Mouse (Mus musculus) midbrain, embryonic 16.5 days (tissue): ENCODE measurements at regions not wholly inside any gene's neighbourhood (a gene's known extent, or its start where the extent isn't known, plus 50 kb on each side); places are given as distances from the start of the nearest gene placed in this dataset.
A peak's percentile ranks its signal among the peaks of the same experiment; 100 is the strongest.

Experiments
- ATAC-seq: fragments of 200-750 bp; cut with Nextera tagmentation; 2 replicates; pipeline ENCODE4 v1.8.0; 2017; ENCODE audit warnings: moderate TSS enrichment
- H3K27ac ChIP-seq: fragments of 300-500 bp; sonication (generic); 2 replicates; pipeline ENCODE4 v1.5.1; 2014; ENCODE audit warnings: mild to moderate bottlenecking, low read length, mixed read lengths
- H3K27me3 ChIP-seq: fragments of 300-500 bp; sonication (generic); 2 replicates; pipeline ENCODE4 v1.6.1; 2014; ENCODE audit warnings: low read depth, low read length, mixed read lengths; ENCODE audit not compliant: control insufficient read depth, insufficient read depth
- H3K36me3 ChIP-seq: fragments of 300-500 bp; sonication (generic); 2 replicates; pipeline ENCODE4 v1.6.1; 2014; ENCODE audit warnings: mild to moderate bottlenecking, low read length, moderate library complexity, mixed read lengths; ENCODE audit not compliant: control insufficient read depth, insufficient read depth
- H3K4me1 ChIP-seq: fragments of 300-500 bp; sonication (generic); 2 replicates; pipeline ENCODE4 v1.6.1; 2014; ENCODE audit warnings: mild to moderate bottlenecking, low read length, mixed read lengths; ENCODE audit not compliant: control insufficient read depth, insufficient read depth
- H3K4me2 ChIP-seq: fragments of 300-500 bp; sonication (generic); 2 replicates; pipeline ENCODE4 v1.6.1; 2014; ENCODE audit warnings: mild to moderate bottlenecking, low read length, mixed read lengths
- H3K4me3 ChIP-seq: fragments of 300-500 bp; sonication (generic); 2 replicates; pipeline ENCODE4 v1.5.1; 2014; ENCODE audit warnings: low read depth, mild to moderate bottlenecking, low read length, moderate library complexity, mixed read lengths
- H3K9ac ChIP-seq: fragments of 300-500 bp; sonication (generic); 2 replicates; pipeline ENCODE4 v1.6.1; 2014; ENCODE audit warnings: low read depth, low read length, mixed read lengths
- H3K9me3 ChIP-seq: fragments of 300-500 bp; sonication (generic); replicated peaks from 2 replicates; pipeline ENCODE4 v1.6.1; 2014; ENCODE audit warnings: mild to moderate bottlenecking, low read length, mixed read lengths; ENCODE audit not compliant: control insufficient read depth, poor library complexity, severe bottlenecking
- WGBS: fragments of 180-500 bp; shearing (Covaris S2); extraction: QIAGEN DNeasy Blood & Tissue Kit; methylation state at CpG from one replicate; pipeline ENCODE4 v1.1.7; 2014; 5-methylcytosine and 5-hydroxymethylcytosine counted together

DNA sequence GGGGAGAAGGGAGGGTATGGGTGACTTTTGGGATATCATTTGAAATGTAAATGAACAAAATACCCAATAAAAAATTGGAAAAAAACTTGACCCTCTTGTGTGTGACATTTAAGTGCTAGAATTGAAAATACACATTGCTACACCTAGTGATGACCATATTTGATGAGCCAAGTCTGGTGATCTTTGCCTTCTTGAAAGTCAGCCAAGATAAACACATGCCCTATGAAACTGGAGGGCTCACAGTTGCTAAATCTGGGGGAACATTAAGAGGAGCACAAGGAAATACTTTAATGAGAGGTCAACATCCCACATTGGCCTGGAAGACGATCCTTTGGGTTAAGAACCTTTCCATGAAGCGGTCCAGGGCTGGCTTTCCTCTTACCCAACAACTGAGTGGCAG, 112.8 kb downstream of the Gm9733 start:
- H3K9ac ChIP-seq = no peak overlapping the region
- 89% methylated on average over 2 of the region's 2 CpGs for WGBS
- no peaks in the 10 kb centered on the region for H3K9me3 ChIP-seq
- H3K27ac ChIP-seq = no peak overlapping the region
- H3K4me3 ChIP-seq = no peak overlapping the region
- H3K4me1 ChIP-seq = no peaks in the 10 kb centered on the region
- no peaks in the 10 kb centered on the region for H3K36me3 ChIP-seq
- H3K27me3 ChIP-seq = no peaks in the 10 kb centered on the region
- no peak overlapping the region for H3K4me2 ChIP-seq
- no peak for ATAC-seq

DNA sequence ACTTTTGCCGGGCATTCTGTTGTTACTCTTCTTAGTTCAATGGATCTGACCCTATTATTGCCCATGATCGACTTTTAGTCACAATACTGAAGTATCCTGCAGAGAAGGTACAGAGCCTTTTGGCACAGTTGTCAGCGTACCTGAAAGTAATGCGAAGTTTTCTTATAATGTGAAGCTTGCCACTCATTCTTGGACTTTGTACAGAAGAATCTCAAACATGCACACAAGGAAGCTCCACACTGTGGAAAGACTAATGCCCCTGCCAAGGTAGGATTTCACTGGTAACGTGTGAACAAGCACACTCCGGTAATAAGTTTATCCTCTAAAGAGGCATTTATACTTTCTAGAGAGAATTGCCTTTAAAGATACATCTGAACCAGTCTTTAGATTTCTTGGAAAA, 108.8 kb downstream of the Gm9733 start:
- Histone ChIP-seq H3K27me3 (no peaks in the 10 kb centered on the region), H3K9me3 (no peaks in the 10 kb centered on the region), H3K36me3 (no peaks in the 10 kb centered on the region), H3K27ac (no peak overlapping the region), H3K4me2 (no peak overlapping the region), H3K9ac (no peak overlapping the region), H3K4me3 (no peak overlapping the region), H3K4me1 (no peaks in the 10 kb centered on the region)
- no peak for ATAC-seq
- WGBS = 79% methylated on average over 6 of the region's 6 CpGs

DNA sequence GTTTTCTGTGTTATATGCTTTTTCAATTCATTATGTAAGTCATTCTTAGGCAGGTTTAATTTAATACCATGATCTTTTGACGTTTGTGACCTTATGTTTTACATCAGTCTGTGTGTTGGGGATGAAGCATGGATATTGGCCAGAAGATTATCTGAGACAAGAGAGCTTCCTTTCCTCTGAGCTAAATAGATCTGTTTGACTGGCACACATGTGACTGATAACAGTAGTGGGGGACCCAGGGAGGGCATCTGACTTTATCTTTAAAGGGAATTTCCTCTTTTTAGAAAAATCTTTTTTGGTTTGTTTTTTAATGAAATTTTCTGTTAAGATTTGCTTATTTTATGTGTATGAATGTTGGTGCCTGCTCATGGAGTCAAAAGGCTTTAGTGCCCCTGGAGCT, 107.7 kb downstream of the Gm9733 start:
- H3K9ac ChIP-seq = no peak overlapping the region
- H3K4me3 ChIP-seq = no peak overlapping the region
- H3K4me1 ChIP-seq = no peaks in the 10 kb centered on the region
- no peaks in the 10 kb centered on the region for H3K9me3 ChIP-seq
- H3K36me3 ChIP-seq = no peaks in the 10 kb centered on the region
- H3K27me3 ChIP-seq = no peaks in the 10 kb centered on the region
- no peak for ATAC-seq
- H3K27ac ChIP-seq = no peak overlapping the region
- no peak overlapping the region for H3K4me2 ChIP-seq
- 70% methylated on average over 1 of the region's 1 CpGs for WGBS

DNA sequence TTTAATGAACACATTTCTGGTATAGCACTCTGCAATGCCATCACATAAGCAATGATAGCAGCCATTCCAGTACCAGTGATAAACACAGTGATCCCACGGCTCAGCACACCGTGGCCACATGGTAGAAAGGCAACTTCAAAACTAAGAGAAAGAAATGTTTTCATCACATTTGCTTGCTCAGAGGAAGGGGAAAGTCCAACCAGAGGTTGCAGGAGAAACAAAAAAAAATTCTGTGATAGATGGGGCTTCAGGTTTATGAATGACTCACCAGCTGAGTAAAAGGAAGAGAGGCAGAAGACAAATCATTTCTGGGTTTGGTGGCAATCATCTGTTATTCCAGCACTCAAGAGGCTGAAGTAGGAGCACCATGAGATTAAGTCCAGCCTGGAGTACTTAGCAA, 103.5 kb downstream of the Gm9733 start:
- no peak overlapping the region for H3K9ac ChIP-seq
- no peak overlapping the region for H3K4me2 ChIP-seq
- no peaks in the 10 kb centered on the region for H3K27me3 ChIP-seq
- H3K9me3 ChIP-seq = no peaks in the 10 kb centered on the region
- no peak overlapping the region for H3K4me3 ChIP-seq
- no peaks in the 10 kb centered on the region for H3K4me1 ChIP-seq
- WGBS = 95% methylated on average over 2 of the region's 2 CpGs
- no peak for ATAC-seq
- no peak overlapping the region for H3K27ac ChIP-seq
- H3K36me3 ChIP-seq = no peaks in the 10 kb centered on the region

DNA sequence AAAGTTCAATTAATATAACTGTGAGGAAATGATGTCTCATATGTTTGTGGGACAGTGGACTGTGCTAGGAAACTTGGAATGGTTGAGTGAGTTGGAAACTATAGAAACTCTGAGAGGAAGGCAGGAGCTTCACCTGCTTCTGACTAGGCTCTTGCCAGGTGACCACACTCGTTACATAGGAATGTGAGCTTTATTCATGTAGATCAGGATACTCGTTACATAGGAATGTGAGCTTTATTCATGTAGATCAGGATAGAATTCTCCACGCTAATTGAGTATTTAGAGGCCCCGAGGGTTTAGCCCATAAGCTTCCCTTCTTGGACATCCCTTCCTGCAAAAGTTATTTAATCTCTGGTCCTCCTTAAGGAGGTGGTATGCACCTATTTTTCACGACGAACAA, 101.9 kb downstream of the Gm9733 start:
- Histone ChIP-seq H3K4me3 (no peak overlapping the region), H3K27ac (no peak overlapping the region), H3K9ac (no peak overlapping the region), H3K4me1 (no peaks in the 10 kb centered on the region), H3K4me2 (no peak overlapping the region), H3K27me3 (no peaks in the 10 kb centered on the region), H3K36me3 (no peaks in the 10 kb centered on the region), H3K9me3 (no peaks in the 10 kb centered on the region)
- WGBS = 64% methylated on average over 6 of the region's 6 CpGs
- ATAC-seq = no peak

DNA sequence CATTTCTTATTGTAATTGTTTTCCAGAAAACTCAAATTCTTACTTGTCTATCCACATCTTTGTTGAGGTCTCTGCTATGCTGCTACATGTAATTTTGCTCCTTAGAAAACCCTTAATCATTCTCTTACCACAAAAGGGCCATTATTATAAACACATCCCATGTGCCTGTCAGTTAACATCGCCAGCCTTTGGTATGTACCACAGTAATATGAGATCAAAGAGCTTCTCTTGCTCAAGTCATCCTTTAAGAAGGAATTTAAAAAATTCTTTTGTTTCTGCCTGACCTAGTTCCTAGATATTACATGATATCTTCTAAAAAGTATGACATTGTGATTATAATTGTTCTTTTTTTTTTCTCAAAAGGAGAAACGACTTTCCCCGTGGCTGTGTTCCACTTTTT, 100.7 kb downstream of the Gm9733 start:
- Histone ChIP-seq H3K27ac (no peak overlapping the region), H3K36me3 (no peaks in the 10 kb centered on the region), H3K27me3 (no peaks in the 10 kb centered on the region), H3K9ac (no peak overlapping the region), H3K4me2 (no peak overlapping the region), H3K4me3 (no peak overlapping the region), H3K4me1 (no peaks in the 10 kb centered on the region), H3K9me3 (no peaks in the 10 kb centered on the region)
- ATAC-seq = no peak
- WGBS = 47% methylated on average over 3 of the region's 3 CpGs

DNA sequence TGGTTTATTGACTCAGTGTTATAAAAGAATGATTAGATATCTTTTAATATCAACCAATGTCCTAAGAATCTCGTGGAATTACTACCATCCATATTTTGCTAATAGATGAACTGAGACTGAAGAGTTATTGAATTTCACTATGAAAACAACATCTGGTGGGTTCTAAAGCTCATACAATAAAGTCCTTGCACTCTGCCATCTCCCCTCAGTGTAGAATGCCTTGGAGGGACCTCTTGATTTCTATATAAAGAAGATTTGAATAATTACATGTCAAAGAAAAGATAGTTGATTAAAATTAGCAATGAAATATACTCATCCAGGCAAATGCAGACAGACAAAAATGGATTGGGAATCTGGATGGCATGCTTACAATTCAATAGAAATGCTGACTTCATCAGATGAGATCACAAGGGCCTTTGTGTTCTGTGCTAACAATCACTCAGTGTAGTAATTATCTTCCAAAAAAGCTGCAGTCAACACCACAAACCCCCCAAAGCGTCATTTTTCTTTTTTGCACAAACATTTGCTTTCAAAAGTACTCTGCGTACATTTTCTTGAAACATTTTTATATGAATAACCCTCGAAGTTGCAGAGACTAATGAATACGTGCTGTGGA, 94.2 kb downstream of the Gm9733 start:
- WGBS = 84% methylated on average over 5 of the region's 5 CpGs
- H3K4me1 ChIP-seq = no peaks in the 10 kb centered on the region
- no peak for ATAC-seq
- no peak overlapping the region for H3K4me3 ChIP-seq
- H3K9ac ChIP-seq = no peak overlapping the region
- no peak overlapping the region for H3K4me2 ChIP-seq
- no peaks in the 10 kb centered on the region for H3K27me3 ChIP-seq
- H3K9me3 ChIP-seq = no peaks in the 10 kb centered on the region
- no peaks in the 10 kb centered on the region for H3K36me3 ChIP-seq
- H3K27ac ChIP-seq = no peak overlapping the region

DNA sequence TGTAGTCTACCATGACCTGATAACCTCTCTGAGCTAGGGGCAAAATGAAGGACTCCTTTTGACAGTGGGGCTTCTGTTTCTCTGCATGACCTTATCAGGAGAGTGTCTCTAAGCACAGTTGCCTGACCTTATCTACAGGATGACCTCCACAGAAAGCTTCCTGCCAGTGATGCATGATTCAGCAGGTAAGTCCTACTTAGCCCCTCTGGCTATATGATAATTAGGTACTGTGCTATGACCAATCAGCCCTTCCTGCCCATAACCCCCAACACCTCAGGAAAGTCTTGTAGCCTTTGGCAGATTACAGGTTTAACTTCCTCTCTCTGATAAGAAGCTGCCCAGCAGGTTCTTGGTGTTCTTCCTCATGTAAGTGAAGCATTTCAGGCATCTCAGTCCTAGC, 89.7 kb downstream of the Gm9733 start:
- no peaks in the 10 kb centered on the region for H3K4me1 ChIP-seq
- H3K36me3 ChIP-seq = no peaks in the 10 kb centered on the region
- no peak overlapping the region for H3K27ac ChIP-seq
- no peaks in the 10 kb centered on the region for H3K27me3 ChIP-seq
- no peak overlapping the region for H3K4me2 ChIP-seq
- H3K4me3 ChIP-seq = no peak overlapping the region
- H3K9me3 ChIP-seq = no peaks in the 10 kb centered on the region
- ATAC-seq = no peak
- no peak overlapping the region for H3K9ac ChIP-seq

DNA sequence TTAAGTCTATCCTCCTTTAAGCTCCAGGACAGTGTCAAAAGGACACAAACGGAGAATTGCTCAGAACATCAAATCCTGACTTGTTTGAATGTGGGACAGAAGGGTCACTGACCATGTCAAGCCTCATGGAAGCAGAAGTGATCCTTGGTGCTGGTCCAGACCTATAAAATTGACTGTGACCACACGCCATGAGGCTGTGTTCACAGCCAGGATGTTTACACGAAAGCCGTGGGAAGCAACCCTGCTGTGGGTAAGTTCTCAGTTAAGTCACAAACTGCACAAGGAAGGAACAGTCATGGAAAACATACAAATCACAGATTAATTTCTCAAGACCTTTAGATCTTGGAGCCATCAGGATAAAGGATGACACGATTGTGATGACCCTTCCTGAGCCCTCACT, 88.5 kb downstream of the Gm9733 start:
- no peaks in the 10 kb centered on the region for H3K27me3 ChIP-seq
- H3K4me2 ChIP-seq = no peak overlapping the region
- 79% methylated on average over 5 of the region's 5 CpGs for WGBS
- H3K4me1 ChIP-seq = no peaks in the 10 kb centered on the region
- no peak overlapping the region for H3K4me3 ChIP-seq
- H3K36me3 ChIP-seq = no peaks in the 10 kb centered on the region
- ATAC-seq = no peak
- no peaks in the 10 kb centered on the region for H3K9me3 ChIP-seq
- no peak overlapping the region for H3K9ac ChIP-seq
- no peak overlapping the region for H3K27ac ChIP-seq

DNA sequence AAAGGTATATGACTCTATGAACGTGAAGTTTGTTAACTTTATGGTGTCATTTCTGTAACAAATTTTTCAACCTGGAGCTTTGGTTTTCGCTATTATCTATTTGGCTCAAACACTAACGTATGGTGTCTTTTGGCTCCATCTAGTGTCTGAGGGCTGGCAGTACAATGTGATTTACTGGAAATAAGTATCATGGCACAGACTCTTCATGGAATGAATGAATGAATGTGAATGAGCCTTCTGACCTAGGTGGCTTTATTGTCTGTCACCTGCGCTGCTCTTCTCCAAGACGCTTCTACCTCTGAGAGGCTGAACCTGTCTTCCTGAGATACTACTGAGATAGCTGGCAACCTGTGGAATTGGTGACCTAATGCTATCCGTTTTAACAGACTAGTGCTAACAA, 87.1 kb downstream of the Gm9733 start:
- H3K4me2 ChIP-seq = no peak overlapping the region
- no peaks in the 10 kb centered on the region for H3K4me1 ChIP-seq
- 24% methylated on average over 6 of the region's 6 CpGs for WGBS
- H3K4me3 ChIP-seq = no peak overlapping the region
- no peak overlapping the region for H3K9ac ChIP-seq
- no peaks in the 10 kb centered on the region for H3K27me3 ChIP-seq
- H3K36me3 ChIP-seq = no peaks in the 10 kb centered on the region
- H3K9me3 ChIP-seq = no peaks in the 10 kb centered on the region
- H3K27ac ChIP-seq = no peak overlapping the region
- 0 out of 2 replicates have a peak, but pooled peaks have one; percentile 3 for ATAC-seq
